Mouse (Mus musculus) common myeloid progenitor, adult 5-6 weeks (primary cell): Measurements from ENCODE around the gene Atad2b. TPM values are rescaled to one million over a fixed set of nuclear protein-coding genes. Genes with fewer than 3 reads are reported as not detected.
A peak's percentile ranks its signal among the peaks of the same experiment; 100 is the strongest.
"Not testable (repeated sequence)": the region's sequence is repeated elsewhere in the genome, so short reads cannot be mapped to it uniquely, and the experiment has no call there.

ENCODE experiments used
- ATAC-seq: replicated peaks from 2 replicates; pipeline ENCODE4 v1.8.0; 2016; ENCODE audit warnings: low read depth, mild to moderate bottlenecking, moderate TSS enrichment, inconsistent platforms; ENCODE audit not compliant: poor library complexity, severe bottlenecking
- total RNA-seq: library from RNA; stranded (forward); fragments of 200-1000, 187-1606 nt; gene quantifications from 2 replicates; pipeline ENCODE4 v1.2.3, GENCODE M21; 2017

Atad2b gene
- total RNA-seq, 1 experiment from 2014 or later, result 51.2 TPM

- no peak for ATAC-seq
These were observed 8.8 kb upstream of the Atad2b start for GRCm38 (mm10) chr12:4908391-4908790.

GRCm38 (mm10) chr12:4910496-4910895 is 6.7 kb upstream of the Atad2b start:
- ATAC-seq, result not testable (repeated sequence)

- ATAC-seq, result no peak
These were observed 5.4 kb upstream of the Atad2b start for GRCm38 (mm10) chr12:4911716-4912115.

GRCm38 (mm10) chr12:4914441-4914840 is 2.7 kb upstream of the Atad2b start:
- no peak for ATAC-seq

- ATAC-seq, result no peak
These were observed 2.2 kb upstream of the Atad2b start for GRCm38 (mm10) chr12:4914944-4915343.

- peak; percentile 75 for ATAC-seq
These were observed 845 bp downstream of the Atad2b start for GRCm38 (mm10) chr12:4917805-4918591.

GRCm38 (mm10) chr12:4928197-4928596 is 11.0 kb downstream of the Atad2b start:
- no peak for ATAC-seq

GRCm38 (mm10) chr12:4930820-4931548 is 13.8 kb downstream of the Atad2b start:
- 0 out of 2 replicates have a peak, but pooled peaks have one; percentile 50 for ATAC-seq

- no peak for ATAC-seq
These were observed 35.1 kb downstream of the Atad2b start for GRCm38 (mm10) chr12:4952272-4952671.

GRCm38 (mm10) chr12:4953156-4953555 is 36.0 kb downstream of the Atad2b start:
- ATAC-seq, result no peak

GRCm38 (mm10) chr12:4972939-4973338 is 55.8 kb downstream of the Atad2b start:
- peak; percentile 82 for ATAC-seq

- no peak for ATAC-seq
These were observed 61.2 kb downstream of the Atad2b start for GRCm38 (mm10) chr12:4978324-4978723.

GRCm38 (mm10) chr12:4996981-4997380 is 79.8 kb downstream of the Atad2b start:
- ATAC-seq, result no peak

GRCm38 (mm10) chr12:5005338-5005737 is 88.2 kb downstream of the Atad2b start:
- ATAC-seq, result no peak

GRCm38 (mm10) chr12:5005776-5006175 is 88.6 kb downstream of the Atad2b start:
- ATAC-seq, result not testable (repeated sequence)

- ATAC-seq, result not testable (repeated sequence)
These were observed 91.5 kb downstream of the Atad2b start for GRCm38 (mm10) chr12:5008638-5009037.

- no peak for ATAC-seq
These were observed 108.2 kb downstream of the Atad2b start for GRCm38 (mm10) chr12:5025226-5025861.

GRCm38 (mm10) chr12:5029035-5029434 is 111.9 kb downstream of the Atad2b start:
- no peak for ATAC-seq

- no peak for ATAC-seq
These were observed 120.9 kb downstream of the Atad2b start for GRCm38 (mm10) chr12:5038008-5038407.

GRCm38 (mm10) chr12:5044141-5044540 is 127.0 kb downstream of the Atad2b start:
- ATAC-seq, result no peak

- ATAC-seq, result no peak
These were observed 131.0 kb downstream of the Atad2b start for GRCm38 (mm10) chr12:5048104-5048503.
